Mouse (Mus musculus) kidney, adult 2 months (tissue): ENCODE measurements around the gene Rnf207.

Source experiments
- CTCF ChIP-seq: fragments of 200-500 bp; conservative IDR thresholded peaks from 2 replicates; pipeline ENCODE4 v1.5.1; 2011; ENCODE audit warnings: low read depth, mild to moderate bottlenecking, control low read depth, low read length, moderate library complexity, mixed read lengths; ENCODE audit not compliant: insufficient read depth, insufficient read length
- POLR2A ChIP-seq: fragments of 200-500 bp; IDR thresholded peaks from one replicate; pipeline ENCODE4 v1.6.1; 2011; ENCODE audit warnings: low read depth, low read length, control low read depth

- no peak for TF ChIP-seq CTCF
- TF ChIP-seq POLR2A, result no peak
Observed at GRCm38 (mm10) chr4:152337772-152338171, 19.0 kb upstream of the Rnf207 start.
